Mouse (Mus musculus) midbrain, postnatal 0 days (tissue): ENCODE data around the gene Fam83d. TPM values are rescaled to one million over a fixed set of nuclear protein-coding genes. Genes with fewer than 3 reads are reported as not detected.
A peak's percentile ranks its signal among the peaks of the same experiment; 100 is the strongest.

Experiments
- ATAC-seq: fragments of 200-750 bp; cut with Nextera tagmentation; 2 replicates; pipeline ENCODE4 v1.8.0; 2017; ENCODE audit warnings: moderate number of reproducible peaks, mild to moderate bottlenecking, moderate TSS enrichment, moderate library complexity; ENCODE audit not compliant: low FRiP score
- DNase-seq: peaks from one replicate; pipeline ENCODE4 v3.0.0-alpha.2; 2015; ENCODE audit warnings: low spot score
- H3K27ac ChIP-seq: fragments of 300-500 bp; sonication (generic); 2 replicates; pipeline ENCODE4 v1.5.1; 2014; ENCODE audit warnings: low read depth, mild to moderate bottlenecking, low read length, mixed read lengths
- H3K27me3 ChIP-seq: fragments of 300-500 bp; sonication (generic); 2 replicates; pipeline ENCODE4 v1.6.1; 2014; ENCODE audit warnings: low read length, control low read depth, mixed read lengths; ENCODE audit not compliant: insufficient read depth
- H3K36me3 ChIP-seq: fragments of 300-500 bp; sonication (generic); 2 replicates; pipeline ENCODE4 v1.6.1; 2014; ENCODE audit warnings: low read length, control low read depth, mixed read lengths; ENCODE audit not compliant: insufficient read depth
- H3K4me1 ChIP-seq: fragments of 300-500 bp; sonication (generic); 2 replicates; pipeline ENCODE4 v1.6.1; 2014; ENCODE audit warnings: mild to moderate bottlenecking, control low read depth, antibody characterized with exemption, low read length, mixed read lengths; ENCODE audit not compliant: insufficient read depth
- H3K4me2 ChIP-seq: fragments of 300-500 bp; sonication (generic); 2 replicates; pipeline ENCODE4 v1.6.1; 2014; ENCODE audit warnings: low read depth, mild to moderate bottlenecking, low read length, mixed read lengths; ENCODE audit not compliant: poor library complexity, severe bottlenecking
- H3K4me3 ChIP-seq: fragments of 300-500 bp; sonication (generic); 2 replicates; pipeline ENCODE4 v1.5.1; 2014; ENCODE audit warnings: low read depth, mild to moderate bottlenecking, low read length, moderate library complexity
- H3K9ac ChIP-seq: fragments of 300-500 bp; sonication (generic); replicated peaks from 2 replicates; pipeline ENCODE4 v1.6.1; 2014; ENCODE audit warnings: mild to moderate bottlenecking, low read length, moderate library complexity, mixed read lengths; ENCODE audit not compliant: poor library complexity, severe bottlenecking
- H3K9me3 ChIP-seq: fragments of 300-500 bp; sonication (generic); 2 replicates; pipeline ENCODE4 v1.6.1; 2016; ENCODE audit warnings: low read length, control low read depth
- CTCF ChIP-seq: IDR thresholded peaks from 2 replicates; pipeline ENCODE4 v1.5.1; 2016; ENCODE audit warnings: antibody characterized with exemption, mild to moderate bottlenecking
- WGBS: fragments of 180-500 bp; shearing (Covaris S2); extraction: QIAGEN DNeasy Blood & Tissue Kit; methylation state at CpG from one replicate; pipeline ENCODE4 v1.1.7; 2014; 5-methylcytosine and 5-hydroxymethylcytosine counted together
- polyA plus RNA-seq: library from polyadenylated mRNA; unstranded; fragments of >200 nt; fragmentation: Nextera tagmentation; extraction: Ambion mirVana; gene quantifications from 2 replicates; pipeline ENCODE4 v1.2.1, GENCODE M21; 2015
- total RNA-seq: library from RNA; depleted of rRNA; stranded (reverse); fragments of >200 nt; gene quantifications from 2 replicates; pipeline ENCODE4 v1.2.3, GENCODE M21; 2014

Fam83d gene
- total and polyA plus RNA-seq, 2 experiments from 2014 or later: 3.8 to 6.6 TPM

- 84% methylated on average over 3 of the region's 3 CpGs for WGBS
- Histone ChIP-seq H3K9me3 (no peaks in the 10 kb centered on the region), H3K27ac (no peak overlapping the region), H3K4me2 (no peak overlapping the region), H3K36me3 (no peaks in the 10 kb centered on the region; the same call in none of the 2 replicates), H3K4me1 (no peaks in the 10 kb centered on the region), H3K27me3 (no peaks in the 10 kb centered on the region), H3K4me3 (no peak overlapping the region), H3K9ac (no peak overlapping the region)
- DNase-seq (no peak), ATAC-seq (no peak)
- TF ChIP-seq CTCF: peak; percentile 31
Observed at GRCm38 (mm10) chr2:158739113-158739512, 28.8 kb upstream of the Fam83d start.

GRCm38 (mm10) chr2:158741011-158741501, 26.8 kb upstream of the Fam83d start:
- H3K4me3 ChIP-seq: no peak overlapping the region
- DNase-seq (peak; percentile 30), ATAC-seq (no peak)
- no peaks in the 10 kb centered on the region; the same call in none of the 2 replicates for H3K36me3 ChIP-seq
- no peak for TF ChIP-seq CTCF
- no peaks in the 10 kb centered on the region for H3K27me3 ChIP-seq
- H3K9me3 ChIP-seq: no peaks in the 10 kb centered on the region
- no peak overlapping the region for H3K27ac ChIP-seq
- WGBS: 18% methylated on average over 9 of the region's 9 CpGs
- no peak overlapping the region for H3K4me2 ChIP-seq
- no peak overlapping the region for H3K9ac ChIP-seq
- H3K4me1 ChIP-seq: no peaks in the 10 kb centered on the region; the same call in 1 of the 2 replicates

GRCm38 (mm10) chr2:158742431-158742830, 25.5 kb upstream of the Fam83d start:
- H3K9ac ChIP-seq: no peak overlapping the region
- H3K4me2 ChIP-seq: no peak overlapping the region
- DNase-seq (no peak), ATAC-seq (no peak)
- H3K4me3 ChIP-seq: no peak overlapping the region
- H3K36me3 ChIP-seq: no peaks in the 10 kb centered on the region; the same call in none of the 2 replicates
- no peak overlapping the region for H3K27ac ChIP-seq
- WGBS: 81% methylated on average over 5 of the region's 5 CpGs
- H3K9me3 ChIP-seq: no peaks in the 10 kb centered on the region
- peak; percentile 37 for TF ChIP-seq CTCF
- no peaks in the 10 kb centered on the region for H3K27me3 ChIP-seq
- H3K4me1 ChIP-seq: no peaks in the 10 kb centered on the region; the same call in 1 of the 2 replicates

- Histone ChIP-seq H3K4me3 (no peak overlapping the region), H3K4me2 (no peak overlapping the region), H3K27me3 (no peaks in the 10 kb centered on the region), H3K9me3 (no peaks in the 10 kb centered on the region), H3K9ac (no peak overlapping the region), H3K4me1 (no peaks in the 10 kb centered on the region; the same call in 1 of the 2 replicates), H3K36me3 (no peaks in the 10 kb centered on the region; the same call in none of the 2 replicates), H3K27ac (no peak overlapping the region)
- DNase-seq: no peak
- WGBS: 91% methylated on average over 11 of the region's 11 CpGs
- TF ChIP-seq CTCF: no peak
- ATAC-seq: no peak
Observed at GRCm38 (mm10) chr2:158743518-158744141, 24.3 kb upstream of the Fam83d start.

- no peaks in the 10 kb centered on the region for H3K9me3 ChIP-seq
- TF ChIP-seq CTCF: peak; percentile 82
- H3K4me1 ChIP-seq: no peaks in the 10 kb centered on the region; the same call in 1 of the 2 replicates
- 23% methylated on average over 2 of the region's 2 CpGs for WGBS
- DNase-seq (peak; percentile 79), ATAC-seq (no peak)
- H3K27ac ChIP-seq: no peak overlapping the region
- no peaks in the 10 kb centered on the region for H3K27me3 ChIP-seq
- H3K4me2 ChIP-seq: no peak overlapping the region
- H3K4me3 ChIP-seq: no peak overlapping the region
- H3K36me3 ChIP-seq: peaks cover 4% of the 10 kb centered on the region
- H3K9ac ChIP-seq: no peak overlapping the region
Observed at GRCm38 (mm10) chr2:158745049-158745482, 22.8 kb upstream of the Fam83d start.

GRCm38 (mm10) chr2:158746164-158746563, 21.7 kb upstream of the Fam83d start:
- no peak for ATAC-seq
- no peak overlapping the region for H3K27ac ChIP-seq
- H3K4me1 ChIP-seq: no peaks in the 10 kb centered on the region; the same call in 1 of the 2 replicates
- H3K9ac ChIP-seq: no peak overlapping the region
- H3K36me3 ChIP-seq: peaks cover 6% of the 10 kb centered on the region
- no peak overlapping the region for H3K4me2 ChIP-seq
- 74% methylated on average over 11 of the region's 11 CpGs for WGBS
- no peaks in the 10 kb centered on the region for H3K27me3 ChIP-seq
- no peaks in the 10 kb centered on the region for H3K9me3 ChIP-seq
- no peak for DNase-seq
- H3K4me3 ChIP-seq: no peak overlapping the region
- no peak for TF ChIP-seq CTCF
